Mouse (Mus musculus) retina, postnatal 7 days (tissue): ENCODE measurements around the gene Tusc2.

Source experiments
- DNase-seq: peaks from one replicate; pipeline ENCODE4 v3.0.0-alpha.2; 2012; ENCODE audit warnings: low read depth, low spot score

Gene Tusc2

DNA sequence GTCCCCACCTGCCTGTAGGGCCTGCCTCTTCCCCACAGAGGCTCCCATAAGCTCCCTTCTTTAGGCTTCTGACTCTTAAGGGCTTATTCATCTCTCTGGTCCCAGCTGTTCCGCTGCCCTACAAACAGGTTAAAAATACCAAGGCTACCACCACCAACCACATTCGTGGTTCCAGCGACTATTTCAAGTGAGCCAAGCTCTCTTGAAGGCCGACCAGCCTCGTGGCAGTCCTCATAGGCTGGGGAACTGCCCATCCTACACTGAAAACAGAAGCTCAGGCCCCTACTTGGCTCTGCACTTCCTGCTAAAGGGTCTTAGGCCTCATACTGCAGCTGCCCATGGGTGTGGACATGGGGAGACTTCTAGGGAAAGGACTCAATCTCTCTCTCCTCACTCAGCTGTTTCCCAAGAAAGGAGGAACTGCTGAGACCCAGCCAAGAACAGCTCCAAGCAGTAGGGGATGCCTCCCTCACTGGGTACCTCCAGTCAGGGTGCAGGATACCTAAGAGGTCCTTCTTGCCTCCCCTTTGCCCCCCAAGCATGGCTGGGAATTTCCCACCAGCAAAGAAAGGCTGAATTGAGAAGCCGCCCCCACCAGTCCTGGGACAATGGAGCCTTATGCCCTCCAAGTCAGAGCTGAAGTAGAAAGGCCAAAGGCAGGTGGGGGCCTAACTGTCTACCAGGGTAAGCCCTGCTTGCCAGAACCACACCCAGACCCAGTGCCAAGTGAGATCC, 48.6 kb downstream of the Tusc2 start:
- DNase-seq, result no peak

DNA sequence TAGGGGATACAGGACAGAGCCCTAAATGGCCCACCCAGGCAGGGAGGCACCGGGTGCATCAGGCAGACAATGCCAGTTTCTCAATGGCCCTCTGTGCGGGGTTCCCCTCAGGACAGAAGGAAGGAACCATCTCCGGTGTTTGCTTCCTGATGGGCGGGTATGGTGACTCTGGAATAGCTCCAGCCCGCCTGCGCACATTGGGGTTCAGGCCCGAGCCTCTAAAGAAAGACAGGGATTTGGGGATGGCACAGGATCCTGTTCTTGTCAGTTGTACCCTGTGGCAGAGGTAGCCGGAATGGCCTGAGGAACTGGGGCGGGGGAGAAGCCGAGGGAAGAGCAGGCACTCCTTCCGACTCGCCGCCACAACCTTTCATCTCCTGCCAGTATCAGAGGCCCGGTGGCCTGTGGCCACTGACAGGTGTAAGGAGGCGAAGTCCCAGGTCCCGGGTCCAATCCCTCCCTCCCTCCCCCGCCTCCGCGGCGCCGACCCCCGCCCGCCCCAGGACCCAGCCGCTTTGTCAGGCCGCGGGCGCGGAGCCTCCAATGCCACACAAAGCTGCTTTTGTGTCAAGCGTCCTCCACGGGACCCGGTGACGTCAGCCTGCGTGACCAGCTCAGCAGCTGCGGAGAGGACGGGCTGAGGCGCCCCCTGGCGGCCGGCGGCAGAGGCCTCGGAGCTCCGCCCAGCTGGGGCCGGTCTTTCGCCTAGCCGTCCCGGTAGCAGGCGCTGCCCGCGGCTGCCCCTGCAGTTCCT, 49.3 kb downstream of the Tusc2 start:
- DNase-seq, result peak; percentile 96

DNA sequence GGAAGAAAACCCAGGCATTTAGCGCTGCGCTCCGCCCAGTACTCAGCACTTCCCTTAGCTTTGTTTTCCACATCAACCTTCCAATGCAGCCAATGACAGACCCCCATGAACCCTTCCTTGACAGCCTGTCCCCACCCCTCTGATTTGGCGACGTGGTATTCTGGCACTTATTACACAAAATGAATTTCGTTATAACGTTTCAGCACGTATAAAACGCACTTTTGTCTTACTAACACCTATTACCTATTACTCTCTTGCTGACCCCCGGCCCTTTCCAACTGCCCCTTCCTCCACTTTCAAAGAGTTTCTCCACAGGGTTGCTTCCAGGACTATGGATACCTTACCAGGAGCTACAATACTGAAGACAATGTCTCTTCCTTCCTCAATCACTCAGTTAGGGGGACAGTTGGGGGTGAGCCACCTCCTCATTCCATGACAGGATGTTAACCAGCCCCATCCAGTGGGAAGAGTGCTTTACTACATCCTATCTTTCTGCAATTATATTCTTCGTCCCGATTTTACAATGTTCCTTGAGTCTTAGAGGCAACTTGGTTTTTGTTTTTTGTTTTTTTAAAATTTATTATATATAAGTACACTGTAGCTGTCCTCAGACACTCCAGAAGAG, 50.0 kb downstream of the Tusc2 start:
- no peak for DNase-seq

DNA sequence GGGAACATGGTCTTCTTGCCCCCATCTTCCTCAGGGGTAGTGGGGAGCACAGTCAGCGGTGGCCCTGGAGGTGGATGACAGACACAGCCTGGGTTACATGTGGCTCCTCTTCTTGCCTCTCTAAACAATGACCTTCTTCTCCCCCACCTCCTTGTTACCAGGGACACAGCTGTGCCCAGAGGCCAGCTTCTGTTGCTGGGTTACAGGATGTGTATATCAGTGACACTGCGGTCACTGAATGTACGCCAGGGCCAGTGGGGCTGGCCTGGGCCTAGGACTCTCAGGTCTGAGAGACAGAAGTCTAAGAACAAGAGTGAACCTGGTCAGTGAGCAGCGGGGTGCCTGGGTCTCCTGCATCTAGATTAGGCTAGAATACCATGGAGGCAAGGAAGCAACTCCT, 52.0 kb downstream of the Tusc2 start:
- DNase-seq, result no peak
